Mouse (Mus musculus): ENCODE data around the gene Dhx9. TPM values are rescaled to one million over a fixed set of nuclear protein-coding genes. Genes with fewer than 3 reads are reported as not detected.
A peak's percentile ranks its signal among the peaks of the same experiment; 100 is the strongest.

Gene Dhx9
- polyA plus RNA-seq, 1 experiment from 2014 or later, result 10.6 TPM

- 83% methylated on average over 4 of the region's 4 CpGs for WGBS
- Histone ChIP-seq H3K9ac (ENCODE audit: low read length) (no peak overlapping the region), H3K4me3 (ENCODE audit: low read depth, low read length) (no peak overlapping the region), H3K9me3 (ENCODE audit: control insufficient read depth, low read length) (no peaks in the 10 kb centered on the region), H3K27ac (replicated peaks) (no peak overlapping the region), H3K27me3 (ENCODE audit: control insufficient read depth, insufficient read depth, low read length) (no peaks in the 10 kb centered on the region), H3K4me2 (replicated peaks; ENCODE audit: low read depth) (no peak overlapping the region), H3K36me3 (ENCODE audit: control insufficient read depth, insufficient read depth, low read length) (no peaks in the 10 kb centered on the region), H3K4me1 (replicated peaks; ENCODE audit: control insufficient read depth, insufficient read depth) (no peaks in the 10 kb centered on the region)
- ATAC-seq (ENCODE audit: low FRiP score, low TSS enrichment) (no peak), DNase-seq (ENCODE audit: low spot score) (no peak)
- TF ChIP-seq CTCF (IDR thresholded peaks at IDR 0.05; ENCODE audit: low read depth) (no peak), EP300 (optimal IDR thresholded peaks at IDR 0.05) (no peak)
These were observed 46.7 kb downstream of the Dhx9 start for GRCm38 (mm10) chr1:153440752-153441151.

- Histone ChIP-seq H3K27ac (replicated peaks) (no peak overlapping the region), H3K27me3 (ENCODE audit: control insufficient read depth, insufficient read depth, low read length) (no peaks in the 10 kb centered on the region), H3K4me2 (replicated peaks; ENCODE audit: low read depth) (no peak overlapping the region), H3K4me1 (replicated peaks; ENCODE audit: control insufficient read depth, insufficient read depth) (no peaks in the 10 kb centered on the region), H3K9ac (ENCODE audit: low read length) (no peak overlapping the region), H3K36me3 (ENCODE audit: control insufficient read depth, insufficient read depth, low read length) (no peaks in the 10 kb centered on the region), H3K9me3 (ENCODE audit: control insufficient read depth, low read length) (no peaks in the 10 kb centered on the region), H3K4me3 (ENCODE audit: low read depth, low read length) (no peak overlapping the region)
- TF ChIP-seq EP300 (optimal IDR thresholded peaks at IDR 0.05) (no peak), CTCF (IDR thresholded peaks at IDR 0.05; ENCODE audit: low read depth) (no peak)
- ATAC-seq (ENCODE audit: low FRiP score, low TSS enrichment) (no peak), DNase-seq (ENCODE audit: low spot score) (no peak)
- WGBS, result 85% methylated on average over 11 of the region's 11 CpGs
These were observed 49.9 kb downstream of the Dhx9 start for GRCm38 (mm10) chr1:153437536-153437935.

GRCm38 (mm10) chr1:153433851-153434589 lies 53.4 kb downstream of the Dhx9 start:
- WGBS, result 86% methylated on average over 5 of the region's 5 CpGs
- H3K4me3 ChIP-seq (ENCODE audit: low read depth, low read length), result no peak overlapping the region

GRCm38 (mm10) chr1:153432329-153432728 lies 55.1 kb downstream of the Dhx9 start:
- H3K27ac ChIP-seq (replicated peaks), result no peak overlapping the region
- no peaks in the 10 kb centered on the region for H3K9me3 ChIP-seq (ENCODE audit: control insufficient read depth, low read length)
- no peaks in the 10 kb centered on the region for H3K27me3 ChIP-seq (ENCODE audit: control insufficient read depth, insufficient read depth, low read length)
- DNase-seq (ENCODE audit: low spot score), result no peak
- ATAC-seq (ENCODE audit: low FRiP score, low TSS enrichment), result no peak
- H3K4me2 ChIP-seq (replicated peaks; ENCODE audit: low read depth), result no peak overlapping the region
- H3K4me1 ChIP-seq (replicated peaks; ENCODE audit: control insufficient read depth, insufficient read depth), result no peaks in the 10 kb centered on the region
- H3K4me3 ChIP-seq (ENCODE audit: low read depth, low read length), result no peak overlapping the region
- no peak for TF ChIP-seq CTCF (IDR thresholded peaks at IDR 0.05; ENCODE audit: low read depth)
- no peak for TF ChIP-seq EP300 (optimal IDR thresholded peaks at IDR 0.05)
- no peaks in the 10 kb centered on the region for H3K36me3 ChIP-seq (ENCODE audit: control insufficient read depth, insufficient read depth, low read length)
- H3K9ac ChIP-seq (ENCODE audit: low read length), result no peak overlapping the region
- 89% methylated on average over 2 of the region's 2 CpGs for WGBS

More at GRCm38 (mm10) chr1:153433851-153434589, 53.4 kb downstream of the Dhx9 start:
- Histone ChIP-seq H3K36me3 (ENCODE audit: control insufficient read depth, insufficient read depth, low read length) (no peaks in the 10 kb centered on the region), H3K4me2 (replicated peaks; ENCODE audit: low read depth) (no peak overlapping the region), H3K9ac (ENCODE audit: low read length) (no peak overlapping the region), H3K4me1 (replicated peaks; ENCODE audit: control insufficient read depth, insufficient read depth) (no peaks in the 10 kb centered on the region), H3K9me3 (ENCODE audit: control insufficient read depth, low read length) (no peaks in the 10 kb centered on the region), H3K27me3 (ENCODE audit: control insufficient read depth, insufficient read depth, low read length) (no peaks in the 10 kb centered on the region), H3K27ac (replicated peaks) (no peak overlapping the region)
- DNase-seq (ENCODE audit: low spot score), result no peak
- ATAC-seq (ENCODE audit: low FRiP score, low TSS enrichment), result no peak
- TF ChIP-seq CTCF (IDR thresholded peaks at IDR 0.05; ENCODE audit: low read depth) (peak; percentile 33; the same call in 1 of the 2 replicates), EP300 (optimal IDR thresholded peaks at IDR 0.05) (no peak)

- H3K4me2 ChIP-seq (replicated peaks; ENCODE audit: low read depth), result no peak overlapping the region
- H3K4me3 ChIP-seq (ENCODE audit: low read depth, low read length), result no peak overlapping the region
- H3K27me3 ChIP-seq (ENCODE audit: control insufficient read depth, insufficient read depth, low read length), result no peaks in the 10 kb centered on the region
- no peak for TF ChIP-seq EP300 (optimal IDR thresholded peaks at IDR 0.05)
- TF ChIP-seq CTCF (IDR thresholded peaks at IDR 0.05; ENCODE audit: low read depth), result no peak
- no peaks in the 10 kb centered on the region for H3K36me3 ChIP-seq (ENCODE audit: control insufficient read depth, insufficient read depth, low read length)
- H3K27ac ChIP-seq (replicated peaks), result no peak overlapping the region
- DNase-seq (ENCODE audit: low spot score), result no peak
- ATAC-seq (ENCODE audit: low FRiP score, low TSS enrichment), result no peak
- no peak overlapping the region for H3K9ac ChIP-seq (ENCODE audit: low read length)
- H3K9me3 ChIP-seq (ENCODE audit: control insufficient read depth, low read length), result no peaks in the 10 kb centered on the region
- WGBS, result 75% methylated on average over 10 of the region's 10 CpGs
- no peaks in the 10 kb centered on the region for H3K4me1 ChIP-seq (replicated peaks; ENCODE audit: control insufficient read depth, insufficient read depth)
These were observed 55.8 kb downstream of the Dhx9 start for GRCm38 (mm10) chr1:153431701-153432100.

- Histone ChIP-seq H3K4me2 (replicated peaks; ENCODE audit: low read depth) (no peak overlapping the region), H3K4me3 (ENCODE audit: low read depth, low read length) (no peak overlapping the region), H3K36me3 (ENCODE audit: control insufficient read depth, insufficient read depth, low read length) (no peaks in the 10 kb centered on the region), H3K27ac (replicated peaks) (no peak overlapping the region), H3K9me3 (ENCODE audit: control insufficient read depth, low read length) (no peaks in the 10 kb centered on the region), H3K27me3 (ENCODE audit: control insufficient read depth, insufficient read depth, low read length) (no peaks in the 10 kb centered on the region), H3K9ac (ENCODE audit: low read length) (no peak overlapping the region), H3K4me1 (replicated peaks; ENCODE audit: control insufficient read depth, insufficient read depth) (no peaks in the 10 kb centered on the region)
- WGBS, result 70% methylated on average over 7 of the region's 7 CpGs
- DNase-seq (ENCODE audit: low spot score), result no peak
- no peak for ATAC-seq (ENCODE audit: low FRiP score, low TSS enrichment)
- TF ChIP-seq CTCF (IDR thresholded peaks at IDR 0.05; ENCODE audit: low read depth) (no peak), EP300 (optimal IDR thresholded peaks at IDR 0.05) (no peak)
These were observed 56.3 kb downstream of the Dhx9 start for GRCm38 (mm10) chr1:153431158-153431557.

Measured in stomach, postnatal 0 days (tissue).